ENCODE assay signal across 26 mouse cellular contexts in genomic region chr12:74142147-74142546, GRCm38 (mm10).
DNase-seq lines count a peak whose midpoint lies in the region; ATAC-seq and TF ChIP-seq lines count a peak whose summit lies in the region.
"Had no signal": no experiment of that assay in that cellular context is flagged by ENCODE, and none has a peak within 500 bp of the region (broad histone marks: within the 10 kb centered on the region; RNA-seq: fewer than 3 reads in every experiment).

No protein-coding gene starts in this region.

- peak; percentile 86 for ATAC-seq in forebrain, postnatal 0 days
- no peak for ATAC-seq in forebrain, embryonic 12.5 days (ENCODE audit: low FRiP score)
- no peak for ATAC-seq in erythroblast, adult 5-6 weeks (replicated peaks; ENCODE audit: low FRiP score, poor library complexity, severe bottlenecking)
- ATAC-seq: inflammation-experienced regulatory T-cells, adult 6 months had no signal

- H3K9ac ChIP-seq in forebrain, postnatal 0 days: no peak overlapping the region
- no peak overlapping the region for H3K9ac ChIP-seq in forebrain, embryonic 12.5 days
- H3K9ac ChIP-seq: embryonic facial prominence, embryonic 13.5 days; heart, embryonic 12.5 days; limb, embryonic 15.5 days; liver, embryonic 15.5 days; midbrain, embryonic 12.5 days; neural tube, embryonic 15.5 days had no signal

- H3K27ac ChIP-seq in forebrain, postnatal 0 days (ENCODE audit: low read depth, low read length): peak overlapping the region; percentile 42
- no peak overlapping the region for H3K27ac ChIP-seq in forebrain, embryonic 12.5 days
- H3K27ac ChIP-seq: embryonic facial prominence, embryonic 13.5 days; limb, embryonic 15.5 days; liver, embryonic 15.5 days; midbrain, embryonic 12.5 days; neural tube, embryonic 15.5 days had no signal

- no peak overlapping the region for H3K4me3 ChIP-seq in forebrain, postnatal 0 days (ENCODE audit: low read depth, low read length)
- no peak overlapping the region for H3K4me3 ChIP-seq in forebrain, embryonic 12.5 days (replicated peaks)
- H3K4me3 ChIP-seq: embryonic facial prominence, embryonic 13.5 days; heart, embryonic 12.5 days; limb, embryonic 15.5 days; liver, embryonic 15.5 days; midbrain, embryonic 12.5 days; neural tube, embryonic 15.5 days had no signal

- no peak overlapping the region for H3K4me2 ChIP-seq in forebrain, postnatal 0 days (ENCODE audit: low read depth)
- H3K4me2 ChIP-seq in forebrain, embryonic 12.5 days: no peak overlapping the region
- H3K4me2 ChIP-seq: embryonic facial prominence, embryonic 13.5 days; heart, embryonic 12.5 days; limb, embryonic 15.5 days; liver, embryonic 15.5 days; midbrain, embryonic 12.5 days; neural tube, embryonic 15.5 days had no signal

- 45% methylated on average over 7 of the region's 7 CpGs for WGBS in forebrain, postnatal 0 days
- WGBS in forebrain, embryonic 12.5 days: 83% methylated on average over 7 of the region's 7 CpGs

- no peaks in the 10 kb centered on the region for H3K9me3 ChIP-seq in forebrain, postnatal 0 days (ENCODE audit: low read length)
- H3K9me3 ChIP-seq in forebrain, embryonic 12.5 days: no peaks in the 10 kb centered on the region
- H3K9me3 ChIP-seq: embryonic facial prominence, embryonic 13.5 days; heart, embryonic 12.5 days; limb, embryonic 15.5 days; liver, embryonic 15.5 days; midbrain, embryonic 12.5 days; neural tube, embryonic 15.5 days had no signal

- H3K36me3 ChIP-seq in forebrain, postnatal 0 days (ENCODE audit: insufficient read depth): no peaks in the 10 kb centered on the region
- H3K36me3 ChIP-seq in forebrain, embryonic 12.5 days (replicated peaks): no peaks in the 10 kb centered on the region
- H3K36me3 ChIP-seq: embryonic facial prominence, embryonic 13.5 days; heart, embryonic 12.5 days; limb, embryonic 15.5 days; liver, embryonic 15.5 days; midbrain, embryonic 12.5 days; neural tube, embryonic 15.5 days had no signal

- H3K4me1 ChIP-seq in forebrain, postnatal 0 days (ENCODE audit: insufficient read depth): no peaks in the 10 kb centered on the region
- peaks cover 2% of the 10 kb centered on the region; the same call in 1 of the 2 replicates for H3K4me1 ChIP-seq in forebrain, embryonic 12.5 days
- H3K4me1 ChIP-seq: heart, embryonic 12.5 days; limb, embryonic 15.5 days; liver, embryonic 15.5 days had no signal

- DNase-seq in forebrain, postnatal 0 days: peak; percentile 53
- DNase-seq in layer of hippocampus, adult 18-20 months (ENCODE audit: low spot score in 2 of 2): peak; percentile 8 to 26
- no peak for DNase-seq in layer of hippocampus, postnatal 14 days (ENCODE audit: low spot score in 2 of 2)
- DNase-seq in right cerebral cortex, adult 18-20 months: peak; percentile 20
- no peak for DNase-seq in right cerebral cortex, postnatal 14 days
- DNase-seq in right cerebral cortex, postnatal 36 days (ENCODE audit: low spot score in 2 of 2): peak; percentile 9 to 16
- DNase-seq: B cell, adult 2 months; cerebellum, adult 11 months; cerebellum, postnatal 10 days; gastrocnemius, postnatal 10 days; heart, adult 11 months; heart, postnatal 14 days; kidney, adult 2 months; kidney, postnatal 10 days; lung, postnatal 10 days; spleen, adult 18-20 months; thymus, postnatal 25 days had no signal

- H3K27me3 ChIP-seq in forebrain, postnatal 0 days (ENCODE audit: insufficient read depth, low read length): no peaks in the 10 kb centered on the region
- no peaks in the 10 kb centered on the region for H3K27me3 ChIP-seq in forebrain, embryonic 12.5 days
- H3K27me3 ChIP-seq: embryonic facial prominence, embryonic 13.5 days; heart, embryonic 12.5 days; limb, embryonic 15.5 days; liver, embryonic 15.5 days; neural tube, embryonic 15.5 days had no signal

- no peak for TF ChIP-seq CTCF in forebrain, postnatal 0 days (IDR thresholded peaks at IDR 0.05; ENCODE audit: low read depth)

Comparison
In these comparisons a context has a peak if more than half of its experiments do, and no peak if none do; other contexts are left out.
1. DNase-seq: peak in forebrain, postnatal 0 days (single experiment), layer of hippocampus, adult 18-20 months (2 of 2), right cerebral cortex, adult 18-20 months (single experiment) and right cerebral cortex, postnatal 36 days (2 of 2); none in layer of hippocampus, postnatal 14 days (0 of 2) and right cerebral cortex, postnatal 14 days (single experiment).